Mouse (Mus musculus): ENCODE data around the gene Cdk2ap1.
"Not testable (repeated sequence)": the region's sequence is repeated elsewhere in the genome, so short reads cannot be mapped to it uniquely, and the experiment has no call there.

The Cdk2ap1 gene

GRCm38 (mm10) chr5:124362982-124363381 is at the start of gene Cdk2ap1:
Gene Cdk2ap1, minus strand, starts transcription at chr5:124363082.
- not testable (repeated sequence) for DNase-seq

GRCm38 (mm10) chr5:124412163-124412562 is 49.3 kb upstream of the Cdk2ap1 start:
- DNase-seq = no peak

GRCm38 (mm10) chr5:124410808-124411207 is 47.9 kb upstream of the Cdk2ap1 start:
- no peak for DNase-seq

- no peak for DNase-seq
These were observed 30.8 kb upstream of the Cdk2ap1 start for GRCm38 (mm10) chr5:124393726-124394125.

GRCm38 (mm10) chr5:124392412-124392811 is 29.5 kb upstream of the Cdk2ap1 start:
- no peak for DNase-seq

- no peak for DNase-seq
These were observed 25.1 kb upstream of the Cdk2ap1 start for GRCm38 (mm10) chr5:124387932-124388331.

GRCm38 (mm10) chr5:124380121-124380520 is 17.2 kb upstream of the Cdk2ap1 start:
- no peak for DNase-seq

- peak; percentile 57 for DNase-seq
These were observed 14.3 kb upstream of the Cdk2ap1 start for GRCm38 (mm10) chr5:124377149-124377548.

GRCm38 (mm10) chr5:124376401-124376800 is 13.5 kb upstream of the Cdk2ap1 start:
- no peak for DNase-seq

- peak; percentile 59 for DNase-seq
These were observed 11.4 kb upstream of the Cdk2ap1 start for GRCm38 (mm10) chr5:124374298-124374697.

- DNase-seq = peak; percentile 61
These were observed 3.8 kb upstream of the Cdk2ap1 start for GRCm38 (mm10) chr5:124366721-124367120.

- DNase-seq = no peak
These were observed 2.9 kb upstream of the Cdk2ap1 start for GRCm38 (mm10) chr5:124365754-124366153.

GRCm38 (mm10) chr5:124364173-124364918 is 1.5 kb upstream of the Cdk2ap1 start:
- no peak for DNase-seq

GRCm38 (mm10) chr5:124359641-124360040 is 3.2 kb downstream of the Cdk2ap1 start:
- DNase-seq = no peak

GRCm38 (mm10) chr5:124356695-124357094 is 6.2 kb downstream of the Cdk2ap1 start:
- DNase-seq = no peak

- DNase-seq = no peak
These were observed 7.4 kb downstream of the Cdk2ap1 start for GRCm38 (mm10) chr5:124355425-124355959.

- peak; percentile 97 for DNase-seq
These were observed 8.1 kb downstream of the Cdk2ap1 start for GRCm38 (mm10) chr5:124354574-124355424.

- peak; percentile 96 for DNase-seq
These were observed 8.9 kb downstream of the Cdk2ap1 start for GRCm38 (mm10) chr5:124353726-124354547.

- DNase-seq = peak; percentile 97
These were observed 9.7 kb downstream of the Cdk2ap1 start for GRCm38 (mm10) chr5:124353011-124353725.

- peak; percentile 99 for DNase-seq
These were observed 10.6 kb downstream of the Cdk2ap1 start for GRCm38 (mm10) chr5:124352141-124352920.

- no peak for DNase-seq
These were observed 11.3 kb downstream of the Cdk2ap1 start for GRCm38 (mm10) chr5:124351604-124352003.
